Mouse (Mus musculus) left cerebral cortex, adult 18-20 months (tissue): ENCODE measurements around the gene Usp9y. TPM values are rescaled to one million over a fixed set of nuclear protein-coding genes. Genes with fewer than 3 reads are reported as not detected.
A peak's percentile ranks its signal among the peaks of the same experiment; 100 is the strongest.

Source experiments
- DNase-seq, 2 experiments: peaks; one replicate each; pipeline ENCODE4 v3.0.0; 2021 to 2022; ENCODE audit warnings: low spot score in 2 of 2, mixed read lengths in 1 of 2
- long read RNA-seq, 2 experiments: library from polyadenylated mRNA; stranded (forward); transcript quantifications; one replicate each; pipeline ENCODE4 v2.0.0; 2021
- total RNA-seq, 2 experiments: library from RNA; stranded (reverse); gene quantifications; 2 replicates each; pipeline ENCODE4 v1.2.3; 2021

The Usp9y gene
- not detected for total RNA-seq
- long read RNA-seq, experiment 1, result 0 reads
- long read RNA-seq, experiment 2, result 0 reads

- DNase-seq, result no peak
Measured at GRCm38 (mm10) chrY:1459682-1460081, at the start of gene Usp9y. Usp9y (minus strand) TSS chrY:1459782.

GRCm38 (mm10) chrY:1293708-1294107 is 165.9 kb downstream of the Usp9y start:
- no peak for DNase-seq

DNA sequence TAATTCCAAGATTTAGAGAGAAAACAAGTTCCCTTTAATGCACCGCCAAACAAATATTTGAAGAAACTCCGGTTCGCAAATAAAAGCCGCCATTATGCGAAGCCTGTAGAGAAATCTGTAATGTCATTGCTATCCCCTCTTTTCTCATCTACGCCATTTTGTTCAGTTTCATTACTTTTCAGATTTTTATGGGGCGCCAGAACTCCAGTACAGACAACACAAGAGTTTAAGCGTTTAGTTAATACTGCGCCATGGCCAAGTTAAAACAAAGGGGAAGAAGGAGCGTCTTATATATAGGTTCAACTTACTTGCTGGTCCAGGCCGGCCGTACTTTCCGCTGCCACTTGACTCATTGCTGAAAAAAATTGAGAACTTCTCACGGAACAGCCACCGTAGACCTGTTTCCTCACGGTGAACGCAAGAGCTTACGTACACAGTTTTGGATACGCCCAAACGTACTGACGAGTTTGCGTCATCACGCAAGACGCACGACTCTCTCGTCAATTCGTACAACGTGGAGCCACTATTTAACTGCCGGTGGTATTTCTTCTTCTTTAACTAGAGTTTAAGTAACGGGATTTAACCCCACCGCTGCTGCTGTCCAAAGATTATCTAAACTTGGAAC is 173.3 kb downstream of the Usp9y start, which contains the start of gene Ddx3y:
Ddx3y (minus strand) TSS at position 459 of the 625 bp plus-strand sequence.
- peak in 1 of 2 experiments; percentile 68 for DNase-seq

GRCm38 (mm10) chrY:1285735-1286134 is 173.8 kb downstream of the Usp9y start:
- DNase-seq, result peak in 1 of 2 experiments; percentile 1

Other genes starting within 250 kb of the Usp9y start
- gene Uty, start 214.0 kb downstream of the Usp9y start, total RNA-seq, result 10 to 100 TPM in 1 of 2 experiments, not detected in 1; 21.1 TPM
- gene Ddx3y, start 173.2 kb downstream of the Usp9y start, total RNA-seq, result 10 to 100 TPM in 1 of 2 experiments, not detected in 1; 50.0 TPM